In genomic region chr7:49339953-49340352, GRCm38 (mm10) we compare ENCODE assay signal across 33 mouse cellular contexts.
"Had no signal": no experiment of that assay in that cellular context is flagged by ENCODE, and none has a peak within 500 bp of the region (broad histone marks: within the 10 kb centered on the region; RNA-seq: fewer than 3 reads in every experiment).

No protein-coding gene starts in this region.

- ATAC-seq: hindbrain, embryonic 16.5 days; hindbrain, postnatal 0 days; inflammation-experienced regulatory T-cells, adult 6 months; intestine, embryonic 15.5 days; intestine, embryonic 16.5 days; intestine, postnatal 0 days had no signal

- H3K36me3 ChIP-seq: heart, embryonic 10.5 days; heart, embryonic 12.5 days; heart, embryonic 13.5 days; heart, embryonic 15.5 days; hindbrain, embryonic 12.5 days; hindbrain, embryonic 13.5 days; hindbrain, embryonic 15.5 days; intestine, embryonic 15.5 days; kidney, embryonic 15.5 days had no signal

- H3K9ac ChIP-seq: heart, embryonic 12.5 days; heart, embryonic 13.5 days; heart, embryonic 15.5 days; hindbrain, embryonic 12.5 days; hindbrain, embryonic 13.5 days; hindbrain, embryonic 15.5 days; intestine, embryonic 15.5 days; kidney, embryonic 15.5 days had no signal

- H3K4me2 ChIP-seq: heart, embryonic 11.5 days; heart, embryonic 12.5 days; heart, embryonic 13.5 days; heart, embryonic 15.5 days; hindbrain, embryonic 12.5 days; hindbrain, embryonic 13.5 days; hindbrain, embryonic 15.5 days; intestine, embryonic 15.5 days; kidney, embryonic 15.5 days had no signal

- H3K27me3 ChIP-seq: heart, embryonic 12.5 days; heart, embryonic 13.5 days; heart, embryonic 15.5 days; hindbrain, embryonic 13.5 days; hindbrain, embryonic 15.5 days; intestine, embryonic 15.5 days; kidney, embryonic 15.5 days had no signal

- DNase-seq: heart, adult 2 months; heart, postnatal 10 days; heart, postnatal 36 days; heart, postnatal 4 days; kidney, adult 11 months; kidney, adult 18-20 months; kidney, adult 2 months; kidney, adult 8-10 months; kidney, adult 9 months; kidney, postnatal 10 days; kidney, postnatal 14 days; kidney, postnatal 25 days; kidney, postnatal 36 days; kidney, postnatal 4 days; layer of hippocampus, adult 9-11 months; layer of hippocampus, postnatal 36 days had no signal

- H3K4me3 ChIP-seq: heart, adult 2 months; heart, embryonic 10.5 days; heart, embryonic 12.5 days; heart, embryonic 13.5 days; heart, embryonic 15.5 days; hindbrain, embryonic 12.5 days; hindbrain, embryonic 13.5 days; hindbrain, embryonic 15.5 days; intestine, embryonic 15.5 days; kidney, embryonic 15.5 days; layer of hippocampus, adult 2 months had no signal

- H3K9me3 ChIP-seq: heart, embryonic 10.5 days; heart, embryonic 12.5 days; heart, embryonic 13.5 days; heart, embryonic 15.5 days; hindbrain, embryonic 12.5 days; hindbrain, embryonic 13.5 days; hindbrain, embryonic 15.5 days; intestine, embryonic 15.5 days; kidney, embryonic 15.5 days had no signal

- H3K27ac ChIP-seq: heart, adult 2 months; heart, embryonic 10.5 days; heart, embryonic 13.5 days; heart, embryonic 15.5 days; hindbrain, embryonic 15.5 days; hindbrain, postnatal 0 days; intestine, embryonic 15.5 days; kidney, embryonic 15.5 days; kidney, postnatal 0 days; layer of hippocampus, adult 2 months had no signal
